Mouse (Mus musculus) kidney, embryonic 14.5 days (tissue): ENCODE measurements around the gene Cldn6. TPM values are rescaled to one million over a fixed set of nuclear protein-coding genes. Genes with fewer than 3 reads are reported as not detected.

Experiments used
- ATAC-seq: fragments of 200-750 bp; cut with Nextera tagmentation; 2 replicates; pipeline ENCODE4 v1.8.0; 2017; ENCODE audit warnings: moderate number of reproducible peaks, mild to moderate bottlenecking, moderate TSS enrichment, moderate library complexity; ENCODE audit not compliant: low FRiP score, low TSS enrichment
- H3K27ac ChIP-seq: fragments of 300-500 bp; sonication (generic); 2 replicates; pipeline ENCODE4 v1.5.1; 2014; ENCODE audit warnings: low read depth, mild to moderate bottlenecking, low read length, moderate library complexity, mixed read lengths
- H3K27me3 ChIP-seq: fragments of 300-500 bp; sonication (generic); 2 replicates; pipeline ENCODE4 v1.6.1; 2014; ENCODE audit warnings: mild to moderate bottlenecking, low read length; ENCODE audit not compliant: control insufficient read depth, insufficient read depth
- H3K36me3 ChIP-seq: fragments of 300-500 bp; sonication (generic); 2 replicates; pipeline ENCODE4 v1.6.1; 2014; ENCODE audit warnings: low read length, mixed read lengths; ENCODE audit not compliant: control insufficient read depth, insufficient read depth
- H3K4me1 ChIP-seq: fragments of 300-500 bp; sonication (generic); 2 replicates; pipeline ENCODE4 v1.6.1; 2014; ENCODE audit warnings: low read length, mixed read lengths; ENCODE audit not compliant: control insufficient read depth, insufficient read depth
- H3K4me2 ChIP-seq: fragments of 300-500 bp; sonication (generic); replicated peaks from 2 replicates; pipeline ENCODE4 v1.6.1; 2014; ENCODE audit warnings: low read depth, mild to moderate bottlenecking, low read length
- H3K4me3 ChIP-seq: fragments of 300-500 bp; sonication (generic); 2 replicates; pipeline ENCODE4 v1.5.1; 2014; ENCODE audit warnings: mild to moderate bottlenecking, low read length
- H3K9ac ChIP-seq: fragments of 300-500 bp; sonication (generic); 2 replicates; pipeline ENCODE4 v1.6.1; 2014; ENCODE audit warnings: low read depth, mild to moderate bottlenecking, low read length, moderate library complexity
- H3K9me3 ChIP-seq: fragments of 300-500 bp; sonication (generic); 2 replicates; pipeline ENCODE4 v1.6.1; 2016; ENCODE audit warnings: low read length; ENCODE audit not compliant: control insufficient read depth
- WGBS: fragments of 180-500 bp; shearing (Covaris S2); extraction: QIAGEN DNeasy Blood & Tissue Kit; methylation state at CpG from one replicate; pipeline ENCODE4 v1.1.7; 2014; 5-methylcytosine and 5-hydroxymethylcytosine counted together
- polyA plus RNA-seq: library from polyadenylated mRNA; unstranded; fragments of >200 nt; fragmentation: Nextera tagmentation; extraction: Ambion mirVana; gene quantifications from 2 replicates; pipeline ENCODE4 v1.2.1, GENCODE M21; 2014

The Cldn6 gene
- polyA plus RNA-seq, 1 experiment from 2014 or later = 181 TPM

- H3K27ac ChIP-seq = no peak overlapping the region
Observed at GRCm38 (mm10) chr17:23700079-23700478, 21.0 kb downstream of the Cldn6 start.

GRCm38 (mm10) chr17:23703301-23703700 lies 24.3 kb downstream of the Cldn6 start:
- no peak for ATAC-seq
- Histone ChIP-seq H3K27me3 (peaks cover 19% of the 10 kb centered on the region), H3K9ac (no peak overlapping the region), H3K36me3 (no peaks in the 10 kb centered on the region), H3K4me1 (0 out of 2 replicates have a peak, but pooled peaks cover 8% of the 10 kb centered on the region), H3K27ac (no peak overlapping the region), H3K4me2 (no peak overlapping the region), H3K4me3 (no peak overlapping the region), H3K9me3 (no peaks in the 10 kb centered on the region)
- WGBS = 86% methylated on average over 9 of the region's 9 CpGs

More at GRCm38 (mm10) chr17:23700079-23700478, 21.0 kb downstream of the Cldn6 start:
- peak overlapping the region; percentile 70 for H3K4me3 ChIP-seq
- peak; percentile 93 for ATAC-seq
- peaks cover 20% of the 10 kb centered on the region for H3K27me3 ChIP-seq
- no peaks in the 10 kb centered on the region for H3K36me3 ChIP-seq
- no peaks in the 10 kb centered on the region for H3K9me3 ChIP-seq
- peak overlapping the region; percentile 63 for H3K9ac ChIP-seq
- under 1% methylated on average over 22 of the region's 28 CpGs for WGBS
- H3K4me1 ChIP-seq = peaks cover 9% of the 10 kb centered on the region; the same call in 1 of the 2 replicates
- peak overlapping the region; percentile 100 for H3K4me2 ChIP-seq

- peaks cover 6% of the 10 kb centered on the region; the same call in 1 of the 2 replicates for H3K27me3 ChIP-seq
- no peak for ATAC-seq
- no peak overlapping the region for H3K4me3 ChIP-seq
- no peak overlapping the region for H3K9ac ChIP-seq
- H3K4me1 ChIP-seq = 0 out of 2 replicates have a peak, but pooled peaks cover 6% of the 10 kb centered on the region
- H3K27ac ChIP-seq = no peak overlapping the region
- no peak overlapping the region for H3K4me2 ChIP-seq
- no peaks in the 10 kb centered on the region for H3K9me3 ChIP-seq
- WGBS = 48% methylated on average over 7 of the region's 7 CpGs
- no peaks in the 10 kb centered on the region for H3K36me3 ChIP-seq
Observed at GRCm38 (mm10) chr17:23704741-23705140, 25.7 kb downstream of the Cldn6 start.

- Histone ChIP-seq H3K4me2 (no peak overlapping the region), H3K4me3 (no peak overlapping the region), H3K9ac (no peak overlapping the region), H3K27me3 (0 out of 2 replicates have a peak, but pooled peaks cover 3% of the 10 kb centered on the region), H3K4me1 (0 out of 2 replicates have a peak, but pooled peaks cover 6% of the 10 kb centered on the region), H3K9me3 (no peaks in the 10 kb centered on the region), H3K36me3 (no peaks in the 10 kb centered on the region), H3K27ac (no peak overlapping the region)
- ATAC-seq = no peak
- WGBS = 82% methylated on average over 7 of the region's 7 CpGs
Observed at GRCm38 (mm10) chr17:23705525-23706104, 26.6 kb downstream of the Cldn6 start.

- no peak overlapping the region for H3K9ac ChIP-seq
- H3K4me1 ChIP-seq = 0 out of 2 replicates have a peak, but pooled peaks cover 6% of the 10 kb centered on the region
- H3K9me3 ChIP-seq = no peaks in the 10 kb centered on the region
- no peaks in the 10 kb centered on the region for H3K36me3 ChIP-seq
- no peak overlapping the region for H3K4me2 ChIP-seq
- peak; percentile 68 for ATAC-seq
- 0 out of 2 replicates have a peak, but pooled peaks cover 3% of the 10 kb centered on the region for H3K27me3 ChIP-seq
- H3K4me3 ChIP-seq = no peak overlapping the region; the same call in 1 of the 2 replicates
- WGBS = 0% methylated on average over 3 of the region's 3 CpGs
- no peak overlapping the region for H3K27ac ChIP-seq
Observed at GRCm38 (mm10) chr17:23706212-23706611, 27.2 kb downstream of the Cldn6 start.

- no peaks in the 10 kb centered on the region for H3K27me3 ChIP-seq
- H3K27ac ChIP-seq = no peak overlapping the region
- H3K36me3 ChIP-seq = no peaks in the 10 kb centered on the region
- 68% methylated on average over 2 of the region's 2 CpGs for WGBS
- ATAC-seq = no peak
- H3K4me2 ChIP-seq = no peak overlapping the region
- no peaks in the 10 kb centered on the region for H3K4me1 ChIP-seq
- no peaks in the 10 kb centered on the region for H3K9me3 ChIP-seq
- no peak overlapping the region for H3K9ac ChIP-seq
- no peak overlapping the region for H3K4me3 ChIP-seq
Observed at GRCm38 (mm10) chr17:23717003-23717402, 38.0 kb downstream of the Cldn6 start.

GRCm38 (mm10) chr17:23719455-23719854 lies 40.4 kb downstream of the Cldn6 start:
- Histone ChIP-seq H3K36me3 (no peaks in the 10 kb centered on the region), H3K9me3 (no peaks in the 10 kb centered on the region), H3K4me1 (no peaks in the 10 kb centered on the region), H3K4me2 (no peak overlapping the region), H3K9ac (no peak overlapping the region), H3K27ac (no peak overlapping the region), H3K4me3 (no peak overlapping the region), H3K27me3 (no peaks in the 10 kb centered on the region)
- WGBS = 50% methylated on average over 1 of the region's 1 CpGs
- ATAC-seq = no peak

- Histone ChIP-seq H3K4me1 (0 out of 2 replicates have a peak, but pooled peaks cover 5% of the 10 kb centered on the region), H3K9ac (no peak overlapping the region), H3K4me2 (no peak overlapping the region), H3K36me3 (no peaks in the 10 kb centered on the region), H3K4me3 (no peak overlapping the region), H3K27me3 (no peaks in the 10 kb centered on the region), H3K27ac (no peak overlapping the region), H3K9me3 (no peaks in the 10 kb centered on the region)
- 83% methylated on average over 2 of the region's 2 CpGs for WGBS
- no peak for ATAC-seq
Observed at GRCm38 (mm10) chr17:23721886-23722285, 42.8 kb downstream of the Cldn6 start.

- Histone ChIP-seq H3K4me1 (0 out of 2 replicates have a peak, but pooled peaks cover 5% of the 10 kb centered on the region), H3K27ac (no peak within 1 kb of the TSS), H3K9me3 (no peaks in the 10 kb centered on the region), H3K9ac (no peak within 1 kb of the TSS), H3K4me3 (no peak within 1 kb of the TSS), H3K4me2 (no peak within 1 kb of the TSS), H3K36me3 (no peaks in the 10 kb centered on the region), H3K27me3 (no peaks in the 10 kb centered on the region)
- WGBS = 79% methylated on average over 7 of the region's 7 CpGs
- no peak for ATAC-seq
Observed at GRCm38 (mm10) chr17:23722376-23723125, 43.5 kb downstream of the Cldn6 start, which contains the start of gene 1520401A03Rik. Gene 1520401A03Rik (minus strand): TSS chr17:23722783.
